Mouse (Mus musculus) gastrocnemius, postnatal 14 days (tissue): ENCODE data around the gene Ccdc73. TPM values are rescaled to one million over a fixed set of nuclear protein-coding genes. Genes with fewer than 3 reads are reported as not detected.
"Not testable (repeated sequence)": the region's sequence is repeated elsewhere in the genome, so short reads cannot be mapped to it uniquely, and the experiment has no call there.

Experiments used
- DNase-seq: peaks from one replicate; pipeline ENCODE4 v3.0.0; 2021; ENCODE audit warnings: mixed read lengths
- intact Hi-C: fragments of 180-260 bp; cut with DNase I; formaldehyde crosslinking; loops from one replicate; pipeline ENCODE4 v1.15.1; 2025; ENCODE audit warnings: low total_unique reads
- total RNA-seq, 2 experiments: library from RNA; stranded (reverse); gene quantifications; 2 replicates each; pipeline ENCODE4 v1.2.3; 2021

Gene Ccdc73
- total RNA-seq, 2 experiments from 2014 or later: 4.0 to 4.4 TPM

DNA sequence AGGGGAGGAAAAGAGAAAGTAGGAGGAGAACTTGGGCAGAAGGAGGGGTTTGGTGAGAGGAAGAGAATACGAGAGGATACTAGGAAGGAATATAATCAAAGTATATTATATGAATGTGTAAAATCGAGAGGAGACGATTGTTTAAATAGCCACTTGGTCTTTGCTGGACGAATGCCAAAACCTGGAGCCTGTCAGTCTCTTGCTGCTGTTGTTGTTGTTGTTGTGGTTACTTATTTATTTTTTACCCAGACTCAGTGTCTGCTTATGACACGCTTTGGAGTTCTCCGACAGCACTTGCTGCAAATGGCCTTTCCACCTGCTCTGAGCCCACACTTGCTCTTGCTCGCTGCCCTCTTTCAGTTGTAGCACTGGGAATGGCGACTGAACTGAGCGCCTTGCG lies 7.2 kb upstream of the Ccdc73 start:
- DNase-seq: no peak
- intact Hi-C loops: no loop called here

DNA sequence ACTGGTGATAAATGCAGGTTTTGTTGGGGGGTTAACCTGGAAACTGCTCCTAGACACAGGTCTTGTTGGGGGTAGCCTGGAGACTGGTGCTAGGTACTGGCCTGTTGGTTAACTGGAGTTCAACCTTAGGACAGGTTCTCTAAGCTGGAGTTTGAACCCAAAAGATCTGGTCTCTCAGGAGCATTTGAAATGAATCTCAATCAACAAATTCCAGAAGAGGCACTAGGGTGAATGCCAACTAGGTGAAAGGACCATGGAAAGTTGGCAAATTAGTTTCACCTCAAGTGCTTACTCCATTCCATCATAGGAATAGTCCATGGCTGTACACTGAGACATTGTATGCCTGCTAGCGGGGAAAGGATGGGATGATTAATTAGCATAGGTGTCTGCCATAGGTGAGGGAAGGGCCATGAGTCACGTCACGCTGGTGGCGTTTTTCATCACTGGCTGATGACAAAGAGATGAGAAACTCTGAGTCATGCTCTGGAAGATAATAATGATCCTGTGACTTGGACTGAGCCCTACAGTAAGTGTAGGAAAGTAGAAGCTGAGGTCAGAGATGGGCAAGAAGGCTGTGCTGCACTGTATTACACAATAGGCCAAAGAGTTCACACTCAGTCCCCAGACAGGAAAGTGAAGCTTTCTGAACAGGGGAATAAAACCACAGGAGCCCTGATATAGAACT lies 3.3 kb upstream of the Ccdc73 start:
- intact Hi-C loops: no loop called here
- DNase-seq: no peak

DNA sequence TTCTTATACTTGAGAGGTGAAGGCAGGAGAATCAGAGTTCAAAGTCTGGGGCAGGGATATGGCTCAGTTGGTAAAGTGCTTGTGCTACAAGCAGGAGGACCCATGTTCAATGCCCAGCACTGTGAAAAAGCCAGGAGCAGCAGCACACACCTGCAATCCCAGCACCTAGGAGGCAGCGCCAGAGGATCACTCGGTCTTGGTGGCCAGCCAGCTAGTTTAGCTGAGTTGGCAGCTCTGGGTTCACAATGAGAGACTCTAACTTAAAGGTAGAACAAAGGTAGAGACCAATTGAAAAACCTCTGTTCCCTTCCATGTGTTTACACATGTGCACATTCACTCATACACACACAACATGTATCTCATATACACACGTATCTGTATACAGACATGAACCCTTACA lies 1.5 kb downstream of the Ccdc73 start:
- intact Hi-C loops: no loop called here

DNA sequence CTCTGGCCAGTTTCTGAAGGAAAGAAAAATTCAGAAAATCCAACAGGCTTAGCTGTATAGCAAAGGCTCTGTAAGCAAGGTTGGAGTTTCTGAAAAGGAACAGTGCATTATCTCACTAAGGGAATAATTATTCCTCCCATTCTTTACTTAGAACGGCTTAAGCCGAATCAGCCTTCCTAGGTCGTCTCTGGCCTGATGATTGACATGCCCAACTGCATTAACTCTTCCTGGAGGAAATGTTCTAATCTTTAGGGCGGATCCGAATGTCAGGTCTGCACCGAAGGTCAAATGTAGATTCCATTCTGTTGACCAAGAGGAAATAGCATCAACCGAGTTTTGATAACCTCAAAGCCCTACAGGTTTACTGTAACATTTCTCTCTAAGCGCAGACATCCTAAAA lies 11.2 kb downstream of the Ccdc73 start:
- intact Hi-C loops: no loop called here
- no peak for DNase-seq

More for the DNA sequence above, 1.5 kb downstream of the Ccdc73 start:
- no peak for DNase-seq

DNA sequence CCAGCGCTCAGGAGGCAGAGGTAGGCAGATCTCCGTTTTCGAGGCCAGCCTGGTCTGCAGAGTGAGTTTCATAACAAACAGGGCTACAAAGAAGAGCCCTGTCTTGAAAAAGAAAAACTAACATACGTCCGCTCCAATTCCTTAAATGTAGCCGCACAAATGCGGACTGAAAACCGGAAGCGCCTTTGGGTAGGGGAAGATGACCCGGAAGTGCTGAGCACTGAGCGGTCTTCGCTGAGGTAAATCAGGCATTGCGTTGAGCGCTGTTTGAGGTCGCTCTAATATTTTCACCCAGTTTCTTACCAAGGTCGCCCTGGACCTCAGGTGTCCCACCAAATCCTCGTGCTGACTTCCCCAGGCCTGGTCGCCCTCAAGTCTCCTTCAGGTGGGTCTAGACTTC lies 18.5 kb downstream of the Ccdc73 start:
- no peak for DNase-seq
- intact Hi-C loops: loop anchor here (5.0 kb wide), 1 partner anchor 341 kb away; no protein-coding TSS in a partner anchor

DNA sequence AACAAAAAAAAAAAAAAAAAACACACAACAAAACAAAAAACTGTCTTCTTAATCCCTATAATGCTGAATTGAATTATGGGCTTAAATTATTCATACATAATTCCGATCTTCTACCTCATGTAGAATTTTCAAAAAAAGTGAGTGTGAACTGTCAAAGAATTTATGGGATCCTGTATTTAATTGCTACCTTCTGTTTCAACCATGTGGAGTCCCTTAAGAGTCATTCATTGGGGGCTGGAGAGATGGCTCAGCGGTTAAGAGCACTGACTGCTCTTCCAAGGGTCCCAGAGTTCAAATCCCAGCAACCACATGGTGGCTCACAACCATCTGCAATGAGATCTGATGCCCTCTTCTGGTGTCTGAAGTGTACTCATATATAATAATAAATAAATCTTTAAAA lies 19.7 kb downstream of the Ccdc73 start:
- intact Hi-C loops: loop anchor here (5.0 kb wide), 1 partner anchor 340 kb away; no protein-coding TSS in a partner anchor
- not testable (repeated sequence) for DNase-seq

DNA sequence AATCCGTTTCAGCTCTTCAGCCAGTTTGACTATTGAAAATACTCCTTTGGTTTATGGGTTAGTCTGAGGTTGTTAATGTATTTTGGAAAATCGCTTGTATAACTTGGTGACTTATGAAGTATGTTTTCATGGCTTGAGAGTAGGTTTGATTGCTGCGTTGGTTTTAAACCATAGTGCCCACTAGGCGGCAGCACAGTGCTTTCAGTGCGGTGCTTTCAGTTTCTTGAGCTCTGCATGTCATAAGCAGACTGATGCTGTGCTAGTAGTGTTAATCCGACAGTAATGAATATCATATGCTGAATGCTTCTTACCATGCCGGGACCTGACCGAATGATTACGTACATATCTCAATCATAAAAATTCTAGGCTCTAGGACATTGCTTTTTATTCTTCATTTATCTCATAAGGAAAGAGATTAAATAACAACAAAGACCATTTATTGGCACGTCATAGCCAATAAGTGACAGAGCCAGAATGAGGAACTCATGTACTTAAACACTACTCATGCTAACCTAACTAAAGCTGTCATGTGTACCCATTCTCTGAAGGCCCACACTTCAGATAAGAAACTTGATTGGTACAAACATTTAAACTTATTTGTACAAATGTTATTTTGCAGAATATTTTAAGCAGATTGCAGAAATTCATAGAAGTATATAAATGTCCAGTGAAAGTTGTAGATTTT lies 20.4 kb downstream of the Ccdc73 start:
- DNase-seq: peak; percentile 58
- intact Hi-C loops: loop anchor here (5.0 kb wide), 1 partner anchor 339 kb away; no protein-coding TSS in a partner anchor

DNA sequence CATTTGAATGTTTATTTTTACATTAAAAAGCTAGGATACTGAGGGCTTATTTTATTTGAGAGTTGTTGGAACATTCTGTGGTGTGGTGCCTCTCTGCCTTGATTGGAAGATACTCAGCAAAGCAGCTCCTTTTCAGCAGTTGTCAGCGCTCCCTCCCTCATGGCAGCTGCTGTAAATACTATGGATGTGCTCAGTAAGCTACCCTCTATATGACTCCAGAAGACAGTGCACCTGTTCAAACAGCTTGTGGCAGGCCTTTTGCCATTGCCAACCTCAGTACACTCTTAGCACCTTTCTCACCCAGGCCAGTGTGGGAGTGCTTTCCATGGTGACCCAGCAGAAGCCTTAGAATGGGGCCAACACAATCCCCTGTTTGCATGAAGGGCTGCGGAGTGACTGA lies 32.4 kb downstream of the Ccdc73 start:
- no peak for DNase-seq
- intact Hi-C loops: no loop called here

DNA sequence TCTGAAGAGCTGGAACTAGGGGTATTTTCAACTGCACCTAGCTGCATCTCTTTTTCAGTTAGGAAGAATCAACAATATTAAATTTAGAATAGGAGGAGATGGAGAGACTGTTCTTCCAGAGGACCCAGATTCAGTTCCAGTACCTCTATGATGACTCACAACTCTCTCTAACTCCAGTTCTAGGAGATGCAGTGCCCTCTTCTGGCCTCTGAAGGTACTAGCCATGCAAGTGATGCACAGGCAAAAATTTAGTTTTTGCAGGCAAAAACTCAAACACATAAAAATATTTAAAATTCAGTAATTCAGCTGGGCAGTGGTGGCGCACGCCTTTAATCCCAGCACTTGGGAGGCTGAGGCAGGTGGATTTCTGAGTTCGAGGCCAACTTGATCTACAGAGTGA lies 48.1 kb downstream of the Ccdc73 start:
- intact Hi-C loops: no loop called here
- no peak for DNase-seq

DNA sequence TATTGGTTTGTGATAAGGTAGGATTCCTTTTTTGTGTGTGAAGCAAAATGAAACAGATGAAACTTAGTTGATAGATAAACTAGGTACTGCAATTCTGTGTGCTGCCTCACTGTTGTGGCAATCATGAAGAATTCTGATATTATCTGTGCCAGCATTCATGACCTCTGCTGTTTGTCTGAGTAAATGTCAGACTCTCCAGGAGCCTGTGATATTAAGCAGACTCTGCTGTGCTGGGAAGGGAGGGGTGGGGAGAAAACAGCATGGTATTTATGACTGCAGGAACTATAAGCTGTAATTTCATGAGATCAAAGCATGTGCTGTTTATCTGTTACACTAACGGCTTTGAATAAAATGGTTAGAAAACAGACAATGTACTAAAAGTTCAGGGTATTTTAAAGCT lies 96.9 kb downstream of the Ccdc73 start:
- intact Hi-C loops: no loop called here
- DNase-seq: no peak

DNA sequence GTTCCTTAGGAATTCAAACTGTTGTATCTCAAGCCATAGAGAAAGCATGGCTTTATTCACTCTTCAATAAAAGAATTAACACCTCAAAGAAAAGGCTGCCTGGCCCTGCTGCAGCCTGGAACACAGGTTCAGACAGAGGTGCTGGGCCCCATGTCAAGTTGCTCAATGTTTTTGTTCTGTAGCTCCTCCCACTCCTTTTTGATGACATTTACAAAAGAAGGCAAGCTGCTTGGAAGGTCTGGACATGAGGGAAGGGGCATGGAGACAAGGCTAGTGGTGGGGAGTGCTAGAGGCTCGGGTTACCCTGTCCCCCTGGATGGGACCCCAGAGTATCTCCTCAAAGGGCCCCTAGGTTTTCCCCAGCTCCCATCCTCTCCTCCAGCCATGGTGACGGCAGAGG lies 114.1 kb downstream of the Ccdc73 start:
- intact Hi-C loops: no loop called here

DNA sequence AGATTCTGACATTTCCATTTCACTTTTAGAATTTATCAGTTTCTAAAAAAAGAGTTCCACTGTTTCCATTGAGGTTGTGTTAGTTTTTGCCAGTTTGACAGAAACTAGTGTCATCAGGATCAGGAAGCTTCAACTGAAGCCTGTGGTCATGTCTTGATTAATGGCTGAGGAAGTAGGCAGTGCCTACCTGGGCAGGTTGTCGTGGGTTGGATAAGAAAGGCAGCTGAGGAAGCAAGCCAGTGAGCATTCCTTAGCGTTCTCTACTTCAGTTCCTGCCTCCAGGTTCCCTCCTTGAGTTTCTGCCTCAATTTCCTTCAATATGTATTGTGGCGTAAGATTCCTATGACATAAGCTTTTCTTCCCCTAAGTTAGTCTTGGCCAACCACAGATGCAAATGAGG lies 118.2 kb downstream of the Ccdc73 start:
- intact Hi-C loops: no loop called here
- DNase-seq: no peak

More for the DNA sequence above, 114.1 kb downstream of the Ccdc73 start:
- DNase-seq: no peak

DNA sequence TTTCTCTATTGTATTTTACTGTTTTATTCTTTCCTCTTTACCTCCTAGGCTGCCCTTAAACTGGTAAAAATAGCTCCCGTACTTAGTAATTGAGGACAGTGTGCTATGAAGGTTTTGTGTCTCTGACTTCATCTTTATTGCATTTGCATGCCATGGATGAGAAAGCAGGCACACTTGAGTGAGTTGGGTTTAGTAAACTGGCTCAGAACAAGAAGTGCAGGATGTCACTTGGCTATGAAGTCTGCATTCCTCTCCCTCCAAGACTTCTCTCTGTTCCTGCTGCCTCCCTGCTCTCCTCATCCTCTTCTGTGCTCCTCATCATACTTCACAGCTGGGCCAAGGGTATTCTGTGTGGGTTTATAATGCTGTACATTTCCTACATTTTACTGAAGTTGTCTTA lies 121.4 kb downstream of the Ccdc73 start:
- intact Hi-C loops: no loop called here
- no peak for DNase-seq

DNA sequence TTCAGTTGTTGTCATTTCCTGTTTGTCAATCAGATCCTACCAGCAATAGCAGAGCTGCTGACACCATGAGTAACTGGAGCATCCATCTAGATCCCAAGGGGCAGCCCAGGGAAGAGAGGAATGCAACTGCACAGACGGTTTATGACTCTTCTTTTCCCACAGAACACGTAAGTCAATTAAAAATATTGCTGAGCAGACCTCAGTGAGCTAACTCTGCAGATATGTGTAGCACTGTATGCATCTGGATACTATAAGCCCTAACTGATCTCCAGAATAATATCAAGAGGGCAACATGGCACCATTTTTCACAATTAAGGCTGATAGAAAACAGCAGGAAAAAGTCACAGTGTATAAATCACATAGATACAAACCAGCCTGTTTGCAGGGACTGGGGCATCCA lies 126.8 kb downstream of the Ccdc73 start:
- no peak for DNase-seq

DNA sequence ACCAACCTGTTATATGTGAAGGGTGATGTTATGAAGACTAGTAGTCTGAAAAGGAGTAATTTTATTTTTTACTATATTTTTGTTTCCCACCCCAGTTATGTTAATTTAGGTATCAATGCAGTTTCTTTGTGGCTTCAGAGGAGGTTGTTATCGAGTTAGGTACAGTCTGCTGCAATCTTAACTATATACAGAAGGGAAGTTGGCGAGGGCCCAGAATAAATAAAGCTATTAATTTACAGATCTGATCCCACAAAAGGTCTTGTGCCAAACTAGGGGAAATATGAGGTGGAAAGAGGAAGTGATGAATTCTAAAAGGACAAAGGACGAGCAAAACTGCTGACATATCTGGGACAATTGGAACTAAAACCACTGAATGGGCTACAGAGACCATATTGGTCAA lies 128.6 kb downstream of the Ccdc73 start:
- DNase-seq: no peak
- intact Hi-C loops: no loop called here

More for the DNA sequence above, 126.8 kb downstream of the Ccdc73 start:
- intact Hi-C loops: no loop called here

DNA sequence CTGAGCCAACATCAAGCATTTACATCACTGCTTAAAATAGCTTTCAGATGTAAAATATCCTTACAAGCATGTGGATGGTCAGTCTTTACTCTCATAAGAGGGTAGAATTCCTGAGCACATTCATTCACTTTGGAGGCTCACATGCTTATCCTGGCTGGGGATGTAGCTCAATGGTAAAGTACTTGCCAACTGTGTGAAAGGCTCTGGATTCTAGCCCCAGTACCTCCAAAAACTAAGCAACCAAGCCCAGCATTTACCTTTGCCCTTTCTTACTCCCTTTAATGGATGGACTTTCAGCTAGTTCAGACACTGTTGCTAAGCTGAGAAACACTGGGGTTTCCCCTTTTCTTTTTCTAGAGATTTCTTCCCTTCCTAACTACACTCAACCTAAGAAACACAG lies 139.6 kb downstream of the Ccdc73 start:
- no peak for DNase-seq
- intact Hi-C loops: loop anchor here (5.0 kb wide), 1 partner anchor 340 kb away; no protein-coding TSS in a partner anchor

DNA sequence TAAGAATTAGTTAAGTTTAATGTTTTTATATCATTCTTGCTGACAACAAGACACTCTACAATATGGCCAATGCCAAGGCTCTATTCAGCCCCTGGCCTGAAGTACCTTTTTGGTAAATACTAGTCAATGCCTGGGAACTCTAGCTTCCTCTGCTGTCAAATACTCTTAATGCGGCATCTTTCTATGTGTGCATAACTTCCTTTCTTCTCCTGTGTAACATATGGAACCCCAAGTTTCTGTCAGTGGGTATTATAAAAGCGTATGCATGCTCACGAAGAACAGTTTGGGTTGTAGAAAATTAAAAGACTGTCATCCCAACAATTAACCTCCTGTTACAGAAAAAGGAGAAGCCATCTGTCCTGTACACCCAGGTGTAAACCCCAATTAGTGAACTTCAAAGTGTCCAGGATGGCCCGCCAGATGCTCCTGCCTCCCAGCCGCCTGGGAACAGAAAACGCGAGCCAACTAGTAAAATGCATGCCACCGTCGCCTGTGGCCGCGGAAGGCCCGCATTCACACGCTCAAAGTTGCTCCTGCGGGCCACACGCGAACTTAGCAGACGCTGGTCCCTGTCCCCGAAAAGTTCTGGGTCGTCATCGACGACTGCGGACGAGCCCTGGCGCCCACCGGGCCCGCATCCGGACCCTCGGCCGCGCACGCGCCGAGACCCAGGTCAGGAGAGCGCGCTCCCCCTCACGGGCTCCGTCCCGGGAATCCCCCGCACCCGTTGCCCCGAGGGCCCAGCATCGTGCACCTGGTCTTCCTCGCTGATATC lies 148.8 kb downstream of the Ccdc73 start:
- intact Hi-C loops: no loop called here
- no peak for DNase-seq

DNA sequence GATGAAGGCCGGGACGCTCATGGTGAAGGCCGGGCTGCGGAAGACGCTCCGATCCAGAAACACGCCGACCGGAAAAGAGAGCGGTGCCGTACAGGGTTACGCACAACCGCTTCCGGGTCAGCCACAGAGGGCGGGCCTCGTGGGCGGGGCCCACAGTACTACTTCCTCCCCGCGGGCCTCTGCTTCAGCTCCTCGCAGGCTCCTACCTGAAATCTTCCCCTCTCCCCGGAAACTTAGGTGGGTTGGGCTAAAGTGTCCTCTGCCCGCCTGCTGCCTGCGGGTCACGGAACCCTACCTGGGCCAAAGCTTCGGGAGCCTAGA lies 149.3 kb downstream of the Ccdc73 start, which contains the start of gene Eif3m:
Gene Eif3m, minus strand, starts transcription at position 114 of the 321 bp plus-strand sequence.
- peak; percentile 94 for DNase-seq
- intact Hi-C loops: no loop called here

DNA sequence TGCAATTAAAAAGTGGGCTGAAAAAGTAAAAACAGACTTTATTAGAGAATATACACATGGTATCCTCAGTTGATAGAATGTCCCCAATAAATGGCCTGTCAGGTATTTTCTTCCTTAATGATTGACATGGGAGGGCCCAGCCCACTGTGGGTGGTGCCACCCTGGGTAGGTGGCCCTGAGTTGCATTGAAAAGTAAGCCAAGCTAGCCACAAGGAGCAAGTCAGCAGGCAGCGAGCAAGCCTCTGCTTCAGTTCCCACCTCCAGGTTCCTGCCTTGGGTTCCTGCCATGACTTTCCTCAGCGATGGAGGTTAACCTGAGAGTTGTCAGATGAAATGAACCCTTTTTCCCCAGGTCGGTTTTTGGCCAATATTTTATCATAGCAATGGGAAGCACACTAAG lies 150.2 kb downstream of the Ccdc73 start:
- intact Hi-C loops: no loop called here
- DNase-seq: no peak

DNA sequence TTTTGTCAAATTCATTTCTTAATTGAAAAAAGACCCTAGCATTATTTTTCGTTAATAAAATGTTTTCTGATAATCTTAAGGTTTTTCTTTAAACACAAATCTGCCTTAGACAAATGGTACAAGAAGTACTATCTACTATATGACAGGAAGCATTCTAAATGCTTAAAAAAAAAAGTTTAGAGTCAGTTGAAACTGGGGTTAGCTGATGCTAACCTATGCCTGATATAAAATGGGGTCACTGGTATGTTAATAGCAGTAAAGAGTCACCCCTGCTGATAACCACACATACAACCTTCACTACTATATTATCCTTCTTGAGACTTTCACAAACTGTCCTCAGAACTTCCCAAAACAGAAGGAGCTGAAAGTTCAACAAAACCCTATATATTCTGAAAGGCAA lies 151.9 kb downstream of the Ccdc73 start:
- intact Hi-C loops: no loop called here
- DNase-seq: no peak
